Mouse (Mus musculus) CH12.LX (cell line): ENCODE measurements around the gene Abcd1. TPM values are rescaled to one million over a fixed set of nuclear protein-coding genes. Genes with fewer than 3 reads are reported as not detected.

Experiments used
- DNase-seq: peaks from one replicate; pipeline ENCODE4 v3.0.0-alpha.2; 2013; ENCODE audit errors: extremely low read depth
- H3K27ac ChIP-seq: 2 replicates; pipeline ENCODE4 v1.5.1; 2012; ENCODE audit warnings: low read depth, mild to moderate bottlenecking, control low read depth, moderate library complexity; ENCODE audit not compliant: insufficient read depth
- H3K27me3 ChIP-seq: replicated peaks from 2 replicates; pipeline ENCODE3; 2012; ENCODE audit warnings: inconsistent platforms
- H3K36me3 ChIP-seq, 2 experiments: replicated peaks in 1 of 2; 2 replicates each; pipeline versions ENCODE3 to v1.6.1; 2012; ENCODE audit warnings: inconsistent platforms in 1 of 2, low read length in 1 of 2, mild to moderate bottlenecking in 1 of 2, mixed read lengths in 1 of 2, moderate library complexity in 1 of 2; ENCODE audit not compliant: control insufficient read depth in 1 of 2, insufficient read depth in 1 of 2
- H3K4me1 ChIP-seq, 2 experiments: 2 replicates each; pipeline ENCODE4 v1.6.1; 2012; ENCODE audit warnings: inconsistent platforms in 1 of 2, moderate library complexity in 1 of 2; ENCODE audit not compliant: insufficient read depth in 2 of 2, control insufficient read depth in 1 of 2
- H3K4me2 ChIP-seq: 2 replicates; pipeline ENCODE4 v1.6.1; 2012; ENCODE audit warnings: low read depth, mild to moderate bottlenecking, control low read depth; ENCODE audit not compliant: poor library complexity, insufficient read depth, severe bottlenecking
- H3K4me3 ChIP-seq, 3 experiments: fragments of 150-350 bp in 1 of 3; sonication (generic) in 1 of 3; replicated peaks in 1 of 3; 2 replicates each; pipeline versions ENCODE3 to v1.5.1; 2011 to 2012; ENCODE audit warnings: low read depth in 2 of 3, low read length in 2 of 3, mild to moderate bottlenecking in 2 of 3, moderate library complexity in 2 of 3, control low read depth in 1 of 3, improper control_type of control experiment in 1 of 3, inconsistent platforms in 1 of 3, mixed read lengths in 1 of 3; ENCODE audit not compliant: poor library complexity in 1 of 3
- H3K79me2 ChIP-seq: replicated peaks from 2 replicates; pipeline ENCODE4 v1.6.1; 2012; ENCODE audit warnings: mild to moderate bottlenecking, moderate library complexity; ENCODE audit not compliant: control insufficient read depth, poor library complexity, insufficient read depth, severe bottlenecking; ENCODE audit errors: extremely low read depth
- H3K9ac ChIP-seq: 2 replicates; pipeline ENCODE4 v1.6.1; 2012; ENCODE audit warnings: low read depth, mild to moderate bottlenecking, control low read depth, moderate library complexity; ENCODE audit not compliant: insufficient read depth
- H3K9me3 ChIP-seq: replicated peaks from 2 replicates; pipeline ENCODE3; 2012; ENCODE audit warnings: low read length, inconsistent platforms, mixed read lengths
- CHD2 ChIP-seq: IDR thresholded peaks from 2 replicates; pipeline ENCODE4 v1.6.1; 2011; ENCODE audit warnings: low read length, improper control_type of control experiment
- CTCF ChIP-seq, 2 experiments: IDR thresholded peaks in 1 of 2; conservative IDR thresholded peaks in 1 of 2; 2 replicates each; pipeline ENCODE4 v1.5.1; 2011 to 2012; ENCODE audit warnings: low read depth in 2 of 2, low read length in 2 of 2, improper control_type of control experiment in 1 of 2, inconsistent platforms in 1 of 2, mild to moderate bottlenecking in 1 of 2, moderate library complexity in 1 of 2
- E2F4 ChIP-seq: IDR thresholded peaks from 2 replicates; pipeline ENCODE4 v1.6.1; 2011; ENCODE audit warnings: low read depth, low read length, improper control_type of control experiment; ENCODE audit not compliant: insufficient replicate concordance
- IRF4 ChIP-seq: IDR thresholded peaks from 2 replicates; pipeline ENCODE4 v1.6.1; 2014; ENCODE audit warnings: low read depth, mild to moderate bottlenecking, inconsistent platforms, low read length, improper control_type of control experiment
- MAFK ChIP-seq: IDR thresholded peaks from 2 replicates; pipeline ENCODE4 v1.6.1; 2011; ENCODE audit warnings: low read length, improper control_type of control experiment; ENCODE audit not compliant: insufficient replicate concordance
- MXI1 ChIP-seq: IDR thresholded peaks from 2 replicates; pipeline ENCODE4 v1.6.1; 2011; ENCODE audit warnings: mild to moderate bottlenecking, low read depth, low read length, improper control_type of control experiment
- MYC ChIP-seq: IDR thresholded peaks from 2 replicates; pipeline ENCODE4 v1.6.1; 2011; ENCODE audit warnings: low read depth, mild to moderate bottlenecking, improper control_type of control experiment, low read length
- POLR2A ChIP-seq: IDR thresholded peaks from 2 replicates; pipeline ENCODE4 v1.6.1; 2011; ENCODE audit warnings: low read depth, mild to moderate bottlenecking, improper control_type of control experiment, low read length
- POLR2AphosphoS2 ChIP-seq: IDR thresholded peaks from 2 replicates; pipeline ENCODE4 v1.6.1; 2011; ENCODE audit warnings: low read depth, low read length, improper control_type of control experiment
- RAD21 ChIP-seq: IDR thresholded peaks from 2 replicates; pipeline ENCODE4 v1.6.1; 2011; ENCODE audit warnings: low read depth, mild to moderate bottlenecking, low read length, improper control_type of control experiment, moderate library complexity
- SMC3 ChIP-seq: IDR thresholded peaks from 2 replicates; pipeline ENCODE4 v1.6.1; 2011; ENCODE audit warnings: low read depth, low read length, improper control_type of control experiment
- TBP ChIP-seq: conservative IDR thresholded peaks from 2 replicates; pipeline ENCODE4 v1.6.1; 2011; ENCODE audit warnings: low read depth, low read length, improper control_type of control experiment
- UBTF ChIP-seq: IDR thresholded peaks from 2 replicates; pipeline ENCODE4 v1.6.1; 2012; ENCODE audit warnings: low read depth, mild to moderate bottlenecking, inconsistent platforms, low read length, improper control_type of control experiment, moderate library complexity
- USF2 ChIP-seq: conservative IDR thresholded peaks from 2 replicates; pipeline ENCODE4 v1.6.1; 2011; ENCODE audit warnings: low read depth, low read length, improper control_type of control experiment
- ZC3H11A ChIP-seq: IDR thresholded peaks from 2 replicates; pipeline ENCODE4 v1.6.1; 2012; ENCODE audit warnings: low read depth, mild to moderate bottlenecking, inconsistent platforms, low read length, improper control_type of control experiment
- ZMIZ1 ChIP-seq: IDR thresholded peaks from 2 replicates; pipeline ENCODE4 v1.6.1; 2012; ENCODE audit warnings: low read depth, mild to moderate bottlenecking, inconsistent platforms, low read length, improper control_type of control experiment
- dilution Hi-C: fragments of 300-500 bp; cut with MboI; formaldehyde crosslinking; loops from 2 replicates; pipeline ENCODE4 v1.14.3; 2020; ENCODE audit warnings: low sequenced_read_pairs; ENCODE audit not compliant: extremely low pct_unique_long_range_greater_than_20kb, extremely low pct_ligation_motif_present
- in situ Hi-C: fragments of 300-500 bp; cut with MboI; formaldehyde crosslinking; loops from 3 replicates; pipeline ENCODE4 v1.14.3; 2019; ENCODE audit warnings: low sequenced_read_pairs, low pct_ligation_motif_present, low pct_unique_long_range_greater_than_20kb, mixed read lengths
- polyA plus RNA-seq: library from polyadenylated mRNA; unstranded; fragments of >175 nt; gene quantifications from 2 replicates; pipeline ENCODE4 v1.2.1, GENCODE M21; 2012; ENCODE audit warnings: low read depth; ENCODE audit not compliant: insufficient read length
- total RNA-seq, 2 experiments: library from RNA; depleted of rRNA; stranded (reverse); fragments of 300-350 nt in 1 of 2; fragments of >200 nt in 1 of 2; gene quantifications; 2 replicates each; pipeline ENCODE4 v1.2.3; 2012 to 2014

The Abcd1 gene
- total and polyA plus RNA-seq, 3 experiments: 2.8 to 11.4 (median 5.9) TPM

DNA sequence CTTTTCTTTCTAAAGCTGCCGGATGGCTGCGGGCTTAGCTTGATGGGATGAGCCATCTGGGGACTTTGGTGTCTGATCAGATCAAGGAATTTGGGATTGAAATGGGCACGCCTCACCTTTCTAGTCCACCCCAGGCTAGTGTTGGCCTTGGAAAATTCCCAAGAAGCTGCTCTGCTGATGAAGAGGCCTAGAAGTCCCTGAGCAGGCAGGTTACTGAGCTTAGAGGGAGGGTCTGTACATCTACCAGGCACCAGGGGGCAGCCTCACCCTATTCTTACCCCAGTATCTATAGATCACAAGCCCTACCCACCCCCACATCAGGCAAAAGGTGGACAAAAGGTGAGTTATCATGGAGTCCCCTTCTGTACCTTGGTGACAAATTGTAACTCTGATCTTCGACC is 44.4 kb upstream of the Abcd1 start:
- H3K4me3 ChIP-seq: no peak overlapping the region
- TF ChIP-seq MAFK (no peak), CTCF (conservative IDR thresholded peaks at IDR 0.05 in 1 of 2, IDR thresholded peaks at IDR 0.05 in 1 of 2; ENCODE audit: low read depth in 2 of 2, low read length in 2 of 2) (peak in 1 of 2 experiments; percentile 75; a peak in 3 of 4 replicates), SMC3 (peak; percentile 72), USF2 (no peak), MXI1 (no peak), ZC3H11A (no peak), CHD2 (peak; percentile 44; the same call in 1 of the 2 replicates), ZMIZ1 (no peak), RAD21 (peak; percentile 71), E2F4 (no peak)
- H3K4me2 ChIP-seq: no peak overlapping the region
- in situ Hi-C loops (loop anchor here (25.0 kb wide), 1 partner anchor 660 kb away; no protein-coding TSS in a partner anchor), dilution Hi-C loops (no loop called here)
- no peaks in the 10 kb centered on the region for H3K27me3 ChIP-seq
- peaks cover 3 to 4% of the 10 kb centered on the region in 2 experiments; a peak in 3 of 4 replicates for H3K4me1 ChIP-seq
- H3K27ac ChIP-seq: no peak overlapping the region
- no peaks in the 10 kb centered on the region for H3K9me3 ChIP-seq
- no peaks in the 10 kb centered on the region for H3K36me3 ChIP-seq
- H3K79me2 ChIP-seq: no peaks in the 10 kb centered on the region
- peak; percentile 45 for DNase-seq
- no peak overlapping the region for H3K9ac ChIP-seq

DNA sequence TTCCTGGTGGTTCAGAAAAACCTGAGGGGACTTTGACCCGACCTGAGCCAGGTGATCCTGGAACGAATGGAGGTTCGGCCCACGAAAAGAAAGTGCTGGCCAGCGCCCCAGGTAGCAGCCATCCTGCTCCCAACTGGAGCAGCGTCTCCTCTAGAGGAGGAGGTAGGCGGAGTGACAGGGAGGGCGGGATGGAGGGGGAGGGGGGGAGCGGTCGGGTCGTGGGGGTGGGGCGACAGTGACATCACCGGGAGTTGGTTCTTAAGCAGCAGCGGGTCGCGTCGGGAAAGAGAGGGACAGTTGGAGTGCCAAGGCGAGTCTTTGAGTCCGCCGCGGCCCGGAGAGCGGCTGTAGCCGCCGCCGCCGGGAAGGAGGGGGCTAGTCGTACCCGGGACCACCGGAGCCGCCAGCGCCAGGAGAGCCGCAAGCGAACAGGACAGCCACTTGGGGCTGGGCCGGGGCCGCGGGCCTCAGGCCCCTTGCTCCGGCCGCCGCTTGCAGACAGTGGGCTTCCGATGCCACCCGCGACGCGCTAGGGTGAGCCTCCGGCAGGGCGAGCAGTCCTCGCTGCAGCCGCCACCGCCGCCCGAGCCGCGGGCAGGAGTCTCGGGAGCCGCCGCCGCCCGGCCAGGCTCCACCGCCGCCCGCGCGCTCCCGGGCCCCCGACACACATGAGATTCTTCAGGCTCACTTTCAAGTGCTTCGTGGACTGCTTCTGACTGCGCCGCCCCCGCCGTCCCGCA is 43.3 kb upstream of the Abcd1 start, which contains the start of gene Slc6a8:
TSS of gene Slc6a8 (plus strand) at position 272 of the 740 bp plus-strand sequence.
- Histone ChIP-seq H3K9ac (peak within 1 kb of the TSS; percentile 44), H3K36me3 (no peaks in the 10 kb centered on the region), H3K4me2 (peak within 1 kb of the TSS; percentile 64), H3K4me1 (peaks cover 3 to 4% of the 10 kb centered on the region in 2 experiments; a peak in 3 of 4 replicates), H3K27me3 (no peaks in the 10 kb centered on the region), H3K79me2 (no peaks in the 10 kb centered on the region), H3K27ac (no peak within 1 kb of the TSS), H3K4me3 (peak within 1 kb of the TSS; percentile 32 to 63 (median 46)), H3K9me3 (no peaks in the 10 kb centered on the region)
- no peak for DNase-seq
- TF ChIP-seq MYC (no peak), CHD2 (0 out of 2 replicates have a peak, but pooled peaks have one; percentile 14), TBP (no peak), POLR2AphosphoS2 (no peak), IRF4 (no peak), UBTF (no peak), POLR2A (peak; percentile 24; the same call in 1 of the 2 replicates)
- in situ Hi-C loops: loop anchor here (25.0 kb wide), 1 partner anchor 661 kb away; no protein-coding TSS in a partner anchor
- dilution Hi-C loops: no loop called here
